Mouse (Mus musculus): ENCODE measurements around the gene Rsbn1. TPM values are rescaled to one million over a fixed set of nuclear protein-coding genes. Genes with fewer than 3 reads are reported as not detected.

The Rsbn1 gene
- polyA plus RNA-seq, 1 experiment from 2014 or later = 11.9 TPM

DNA sequence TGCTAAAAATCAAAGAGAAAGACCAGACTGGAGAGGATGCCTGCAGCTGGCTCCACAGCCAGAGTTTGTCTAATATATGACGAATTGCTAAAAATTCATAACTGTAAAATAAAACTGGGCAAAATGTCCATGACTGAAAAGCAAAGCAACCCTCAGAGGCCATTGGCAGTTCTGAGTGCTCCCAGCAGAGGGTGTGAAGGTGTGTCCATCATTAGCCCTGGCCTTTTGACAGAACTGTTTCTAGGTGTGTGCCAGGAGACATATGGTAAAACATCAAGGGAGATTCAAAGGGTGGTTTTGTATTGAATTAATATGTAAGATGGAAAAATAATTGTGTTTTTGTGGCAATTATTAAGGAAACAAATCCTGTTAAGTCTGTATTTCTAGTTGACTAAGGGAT, 9.2 kb upstream of the Rsbn1 start:
- H3K4me2 ChIP-seq (ENCODE audit: low read length) = no peak overlapping the region
- H3K27ac ChIP-seq (ENCODE audit: low read depth) = no peak overlapping the region
- DNase-seq (ENCODE audit: low spot score) (peak; percentile 65), ATAC-seq (replicated peaks; ENCODE audit: low FRiP score, low TSS enrichment, low read depth) (no peak)
- no peak overlapping the region for H3K4me3 ChIP-seq (ENCODE audit: low read depth, low read length)
- H3K9me3 ChIP-seq (ENCODE audit: control insufficient read depth, low read length) = no peaks in the 10 kb centered on the region
- H3K9ac ChIP-seq (ENCODE audit: low read length) = no peak overlapping the region
- 80% methylated on average over 1 of the region's 1 CpGs for WGBS
- no peaks in the 10 kb centered on the region for H3K27me3 ChIP-seq (replicated peaks; ENCODE audit: control insufficient read depth, insufficient read depth, low read length)
- no peaks in the 10 kb centered on the region for H3K36me3 ChIP-seq (ENCODE audit: control insufficient read depth, insufficient read depth, low read length)
- H3K4me1 ChIP-seq (replicated peaks; ENCODE audit: control insufficient read depth, insufficient read depth, low read length) = no peaks in the 10 kb centered on the region

DNA sequence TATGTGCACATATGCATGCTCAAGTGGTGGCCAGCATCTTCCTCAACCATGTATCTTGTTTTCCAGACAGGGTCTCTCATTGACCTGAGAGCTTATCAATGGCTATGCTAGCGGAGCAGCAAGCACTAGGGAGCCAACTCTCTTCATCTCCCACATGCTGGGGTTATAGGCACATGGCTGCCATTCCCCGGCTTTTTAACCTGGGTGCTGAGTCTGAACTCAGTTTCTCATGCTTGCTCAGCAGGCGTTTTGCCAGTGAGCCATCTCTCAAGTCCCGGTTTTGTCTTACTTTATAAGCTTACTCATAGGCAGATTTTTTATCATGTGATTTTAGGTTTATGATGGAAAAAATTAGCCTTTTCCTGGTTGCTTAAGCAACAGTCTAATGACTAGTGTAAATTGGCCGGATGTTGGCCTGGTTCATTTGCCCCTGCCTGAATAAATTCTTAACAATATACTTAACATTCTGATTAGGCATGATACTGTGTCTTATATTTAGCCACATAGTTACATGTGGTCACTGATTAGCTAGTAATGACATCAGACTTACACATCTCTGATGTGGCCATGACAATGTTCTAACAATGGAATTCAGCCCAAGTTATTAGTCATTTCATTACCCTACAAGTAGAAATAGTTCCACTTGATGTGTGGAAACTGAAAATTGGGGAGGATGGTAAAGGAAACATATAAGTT, 6.4 kb upstream of the Rsbn1 start:
- H3K9me3 ChIP-seq (ENCODE audit: control insufficient read depth, low read length) = no peaks in the 10 kb centered on the region
- ATAC-seq (replicated peaks; ENCODE audit: low FRiP score, low TSS enrichment, low read depth) (no peak), DNase-seq (ENCODE audit: low spot score) (no peak)
- H3K9ac ChIP-seq (ENCODE audit: low read length) = no peak overlapping the region
- H3K4me1 ChIP-seq (replicated peaks; ENCODE audit: control insufficient read depth, insufficient read depth, low read length) = no peaks in the 10 kb centered on the region
- H3K36me3 ChIP-seq (ENCODE audit: control insufficient read depth, insufficient read depth, low read length) = no peaks in the 10 kb centered on the region
- no peak overlapping the region for H3K27ac ChIP-seq (ENCODE audit: low read depth)
- WGBS = 89% methylated on average over 5 of the region's 5 CpGs
- no peak overlapping the region for H3K4me3 ChIP-seq (ENCODE audit: low read depth, low read length)
- no peaks in the 10 kb centered on the region for H3K27me3 ChIP-seq (replicated peaks; ENCODE audit: control insufficient read depth, insufficient read depth, low read length)
- H3K4me2 ChIP-seq (ENCODE audit: low read length) = no peak overlapping the region

DNA sequence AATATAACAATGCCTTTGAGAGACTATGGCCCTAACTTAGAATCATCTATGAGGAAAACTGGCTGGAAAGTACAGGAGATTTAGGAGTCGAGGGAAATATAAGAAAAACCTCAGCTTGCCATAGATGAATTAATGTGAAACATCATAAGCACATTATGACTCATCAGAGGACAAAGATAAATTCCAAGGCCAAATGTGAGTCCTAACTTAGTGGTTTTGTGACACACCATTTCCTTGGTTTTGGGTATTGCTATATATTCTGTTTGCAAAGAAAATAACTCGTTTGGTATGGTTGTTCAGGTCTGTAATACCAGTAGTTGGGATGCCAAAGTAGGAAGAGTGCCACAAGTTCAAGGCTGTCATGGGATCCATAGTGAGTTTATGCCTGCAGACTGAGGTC, 5.1 kb upstream of the Rsbn1 start:
- H3K4me1 ChIP-seq (replicated peaks; ENCODE audit: control insufficient read depth, insufficient read depth, low read length) = no peaks in the 10 kb centered on the region
- ATAC-seq (replicated peaks; ENCODE audit: low FRiP score, low TSS enrichment, low read depth) (no peak), DNase-seq (ENCODE audit: low spot score) (no peak)
- no peaks in the 10 kb centered on the region for H3K9me3 ChIP-seq (ENCODE audit: control insufficient read depth, low read length)
- H3K9ac ChIP-seq (ENCODE audit: low read length) = no peak overlapping the region
- WGBS = 65% methylated on average over 2 of the region's 2 CpGs
- no peak overlapping the region for H3K27ac ChIP-seq (ENCODE audit: low read depth)
- H3K4me3 ChIP-seq (ENCODE audit: low read depth, low read length) = no peak overlapping the region
- H3K4me2 ChIP-seq (ENCODE audit: low read length) = no peak overlapping the region
- H3K27me3 ChIP-seq (replicated peaks; ENCODE audit: control insufficient read depth, insufficient read depth, low read length) = no peaks in the 10 kb centered on the region
- no peaks in the 10 kb centered on the region for H3K36me3 ChIP-seq (ENCODE audit: control insufficient read depth, insufficient read depth, low read length)

DNA sequence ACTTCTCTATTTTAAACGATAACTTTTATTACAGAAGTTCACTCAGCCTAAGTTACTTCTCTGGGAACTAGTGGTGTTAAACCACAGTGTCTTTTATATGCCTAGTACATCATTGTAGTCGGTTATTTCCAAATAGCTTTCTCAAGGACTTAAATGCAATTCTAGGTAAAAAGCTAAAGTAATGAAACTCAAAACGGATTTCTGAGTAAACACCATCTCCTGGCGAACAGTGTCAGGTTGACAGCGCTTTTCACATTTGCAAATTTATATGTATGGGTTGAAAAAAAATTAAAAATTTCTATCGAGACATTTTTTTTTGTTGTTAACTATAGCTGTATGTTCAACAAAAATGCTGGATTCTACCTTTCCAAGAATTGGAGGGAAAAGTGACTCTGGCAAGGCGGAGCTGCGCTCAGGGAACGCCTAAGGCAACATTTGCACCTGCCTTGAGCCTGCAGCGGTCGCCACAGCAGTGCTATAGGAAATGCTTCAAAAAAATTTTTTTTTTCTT, 414 bp upstream of the Rsbn1 start:
- DNase-seq (ENCODE audit: low spot score) (peak; percentile 55), ATAC-seq (replicated peaks; ENCODE audit: low FRiP score, low TSS enrichment, low read depth) (peak; percentile 29; the same call in 1 of the 2 replicates)
- no peaks in the 10 kb centered on the region for H3K36me3 ChIP-seq (ENCODE audit: control insufficient read depth, insufficient read depth, low read length)
- H3K27me3 ChIP-seq (replicated peaks; ENCODE audit: control insufficient read depth, insufficient read depth, low read length) = no peaks in the 10 kb centered on the region
- H3K4me1 ChIP-seq (replicated peaks; ENCODE audit: control insufficient read depth, insufficient read depth, low read length) = peaks cover 13% of the 10 kb centered on the region
- peak overlapping the region; percentile 91 for H3K27ac ChIP-seq (ENCODE audit: low read depth)
- H3K4me3 ChIP-seq (ENCODE audit: low read depth, low read length) = peak overlapping the region; percentile 97
- 7% methylated on average over 11 of the region's 11 CpGs for WGBS
- peak overlapping the region; percentile 61 for H3K9ac ChIP-seq (ENCODE audit: low read length)
- H3K4me2 ChIP-seq (ENCODE audit: low read length) = peak overlapping the region; percentile 72
- H3K9me3 ChIP-seq (ENCODE audit: control insufficient read depth, low read length) = no peaks in the 10 kb centered on the region

DNA sequence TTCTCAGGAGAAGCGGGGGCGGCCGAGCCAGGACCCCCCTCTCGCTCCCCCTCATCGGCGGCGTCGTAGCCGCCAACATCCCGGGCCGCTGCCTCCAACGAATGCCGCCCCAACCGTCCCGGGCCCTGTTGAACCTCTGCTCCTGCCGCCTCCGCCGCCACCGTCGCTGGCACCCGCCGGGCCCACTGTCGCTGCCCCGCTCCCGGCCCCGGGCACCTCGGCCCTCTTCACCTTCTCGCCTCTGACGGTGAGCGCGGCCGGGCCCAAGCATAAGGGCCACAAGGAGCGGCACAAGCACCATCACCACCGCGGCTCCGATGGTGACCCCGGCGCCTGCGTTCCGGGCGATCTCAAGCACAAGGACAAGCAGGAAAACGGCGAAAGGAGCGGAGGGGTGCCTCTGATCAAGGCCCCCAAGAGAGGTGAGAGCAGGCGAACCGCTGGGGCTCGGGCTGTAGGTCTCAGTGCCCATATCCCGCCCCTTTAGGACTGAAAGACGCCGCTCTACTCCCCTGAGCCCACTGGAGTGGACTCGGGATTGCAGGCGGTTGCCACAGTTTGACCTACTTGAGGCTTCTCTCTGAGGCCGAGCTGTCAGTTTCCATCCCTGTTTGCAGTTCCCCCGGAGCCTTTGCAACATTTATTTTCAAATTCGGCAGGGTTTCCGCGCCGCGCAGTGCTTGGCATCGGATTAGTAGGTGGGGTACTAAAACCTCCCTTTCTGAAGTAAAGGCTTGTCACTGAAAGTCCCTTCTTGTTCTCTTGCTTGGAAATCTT, 1.0 kb downstream of the Rsbn1 start:
- DNase-seq (ENCODE audit: low spot score) (peak; percentile 84), ATAC-seq (replicated peaks; ENCODE audit: low FRiP score, low TSS enrichment, low read depth) (peak; percentile 53)
- Histone ChIP-seq H3K4me2 (ENCODE audit: low read length) (peak overlapping the region; percentile 86), H3K9ac (ENCODE audit: low read length) (peak overlapping the region; percentile 93), H3K4me3 (ENCODE audit: low read depth, low read length) (peak overlapping the region; percentile 97), H3K36me3 (ENCODE audit: control insufficient read depth, insufficient read depth, low read length) (no peaks in the 10 kb centered on the region), H3K27me3 (replicated peaks; ENCODE audit: control insufficient read depth, insufficient read depth, low read length) (no peaks in the 10 kb centered on the region), H3K27ac (ENCODE audit: low read depth) (peak overlapping the region; percentile 91), H3K9me3 (ENCODE audit: control insufficient read depth, low read length) (no peaks in the 10 kb centered on the region), H3K4me1 (replicated peaks; ENCODE audit: control insufficient read depth, insufficient read depth, low read length) (peaks cover 13% of the 10 kb centered on the region)
- WGBS = under 1% methylated on average over 55 of the region's 60 CpGs

DNA sequence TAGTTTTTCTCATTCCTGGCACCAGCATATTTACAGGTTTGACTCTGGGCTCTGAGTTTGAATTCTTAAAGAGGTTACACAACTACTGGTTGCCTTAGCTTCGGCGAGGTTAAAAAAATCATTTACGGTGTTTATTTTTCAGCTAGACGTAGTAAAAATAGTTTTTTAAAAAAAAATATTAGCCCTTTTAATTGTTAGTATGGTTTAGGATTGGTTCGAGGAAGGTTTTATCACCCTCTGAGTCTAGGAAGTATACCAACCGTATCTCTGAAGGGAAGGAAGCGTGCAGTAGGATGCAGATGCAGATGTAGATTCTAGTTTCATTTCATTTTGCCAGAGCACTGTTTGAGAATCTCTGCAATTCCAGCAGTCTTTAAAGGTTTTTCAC, 1.6 kb downstream of the Rsbn1 start:
- 4% methylated on average over 7 of the region's 7 CpGs for WGBS
- no peak for DNase-seq (ENCODE audit: low spot score)

DNA sequence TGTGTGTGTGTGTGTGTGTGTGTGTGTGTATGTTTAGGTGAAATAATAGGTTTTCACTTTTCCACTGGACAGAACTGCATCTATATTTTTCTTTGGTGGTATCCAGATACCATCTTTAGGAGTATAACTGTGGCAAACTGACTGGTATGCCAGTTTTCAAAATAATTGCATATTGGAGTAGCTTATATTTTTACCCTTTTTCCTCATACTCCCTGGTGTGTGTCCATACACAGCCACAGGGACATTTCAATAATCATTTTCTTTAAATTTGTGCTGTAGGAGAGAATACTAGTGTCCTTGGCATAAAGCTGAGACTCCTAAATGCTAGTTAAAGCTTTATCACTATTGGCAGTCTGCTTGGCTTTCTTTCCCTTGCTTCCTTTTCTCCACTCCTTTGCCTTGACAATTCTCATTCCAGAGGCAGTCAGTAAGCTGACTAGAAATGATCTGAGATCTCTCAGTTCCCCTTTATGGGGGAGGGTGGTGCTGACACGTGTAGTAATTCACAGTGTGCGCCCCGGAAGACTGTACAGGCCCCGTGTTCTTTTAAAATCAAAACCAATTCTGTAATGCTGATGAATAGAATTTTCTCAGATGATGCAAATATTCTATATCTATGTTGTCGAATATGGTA, 2.4 kb downstream of the Rsbn1 start:
- Histone ChIP-seq H3K9ac (ENCODE audit: low read length) (0 out of 2 replicates have a peak overlapping the region, but pooled peaks have one; percentile 1), H3K9me3 (ENCODE audit: control insufficient read depth, low read length) (no peaks in the 10 kb centered on the region), H3K27ac (ENCODE audit: low read depth) (no peak overlapping the region), H3K27me3 (replicated peaks; ENCODE audit: control insufficient read depth, insufficient read depth, low read length) (no peaks in the 10 kb centered on the region), H3K4me1 (replicated peaks; ENCODE audit: control insufficient read depth, insufficient read depth, low read length) (peaks cover 13% of the 10 kb centered on the region), H3K4me2 (ENCODE audit: low read length) (peak overlapping the region; percentile 86), H3K4me3 (ENCODE audit: low read depth, low read length) (peak overlapping the region; percentile 97), H3K36me3 (ENCODE audit: control insufficient read depth, insufficient read depth, low read length) (no peaks in the 10 kb centered on the region)
- ATAC-seq (replicated peaks; ENCODE audit: low FRiP score, low TSS enrichment, low read depth) (no peak), DNase-seq (ENCODE audit: low spot score) (no peak)
- WGBS = 29% methylated on average over 5 of the region's 5 CpGs

More for the DNA sequence above, 1.6 kb downstream of the Rsbn1 start:
- no peaks in the 10 kb centered on the region for H3K27me3 ChIP-seq (replicated peaks; ENCODE audit: control insufficient read depth, insufficient read depth, low read length)
- no peaks in the 10 kb centered on the region for H3K36me3 ChIP-seq (ENCODE audit: control insufficient read depth, insufficient read depth, low read length)
- peak overlapping the region; percentile 91; the same call in 1 of the 2 replicates for H3K27ac ChIP-seq (ENCODE audit: low read depth)
- no peaks in the 10 kb centered on the region for H3K9me3 ChIP-seq (ENCODE audit: control insufficient read depth, low read length)
- H3K4me1 ChIP-seq (replicated peaks; ENCODE audit: control insufficient read depth, insufficient read depth, low read length) = peaks cover 13% of the 10 kb centered on the region
- ATAC-seq (replicated peaks; ENCODE audit: low FRiP score, low TSS enrichment, low read depth) = no peak
- H3K4me3 ChIP-seq (ENCODE audit: low read depth, low read length) = peak overlapping the region; percentile 97
- H3K4me2 ChIP-seq (ENCODE audit: low read length) = peak overlapping the region; percentile 86
- peak overlapping the region; percentile 93 for H3K9ac ChIP-seq (ENCODE audit: low read length)

DNA sequence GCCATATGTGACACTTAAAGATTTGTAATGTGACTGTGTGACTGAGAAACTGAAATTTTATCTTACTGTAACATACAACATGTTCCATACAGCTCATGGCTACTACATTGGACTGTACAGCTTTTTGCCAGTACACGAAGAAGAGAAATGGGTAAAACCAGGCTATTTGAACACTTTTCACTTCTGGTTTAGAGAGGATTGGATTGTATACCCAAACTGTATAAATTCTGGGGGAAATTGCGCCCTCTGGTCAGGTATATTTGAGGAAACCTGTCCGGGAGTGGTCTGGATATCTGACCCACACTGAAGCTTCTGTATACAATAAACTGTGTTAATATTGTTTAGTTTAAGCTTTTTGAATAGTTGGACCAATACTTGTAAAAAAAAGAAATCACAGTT, 2.9 kb downstream of the Rsbn1 start:
- no peaks in the 10 kb centered on the region for H3K9me3 ChIP-seq (ENCODE audit: control insufficient read depth, low read length)
- no peak overlapping the region for H3K9ac ChIP-seq (ENCODE audit: low read length)
- 50% methylated on average over 3 of the region's 3 CpGs for WGBS
- no peaks in the 10 kb centered on the region for H3K27me3 ChIP-seq (replicated peaks; ENCODE audit: control insufficient read depth, insufficient read depth, low read length)
- H3K36me3 ChIP-seq (ENCODE audit: control insufficient read depth, insufficient read depth, low read length) = no peaks in the 10 kb centered on the region
- no peak for DNase-seq (ENCODE audit: low spot score)
- no peak overlapping the region for H3K27ac ChIP-seq (ENCODE audit: low read depth)
- ATAC-seq (replicated peaks; ENCODE audit: low FRiP score, low TSS enrichment, low read depth) = no peak
- H3K4me3 ChIP-seq (ENCODE audit: low read depth, low read length) = peak overlapping the region; percentile 97
- H3K4me2 ChIP-seq (ENCODE audit: low read length) = peak overlapping the region; percentile 86
- H3K4me1 ChIP-seq (replicated peaks; ENCODE audit: control insufficient read depth, insufficient read depth, low read length) = peaks cover 13% of the 10 kb centered on the region

Measured in intestine, embryonic 14.5 days (tissue).